Mouse (Mus musculus) forebrain, embryonic 13.5 days (tissue): ENCODE results near the gene Hist1h3f. TPM values are rescaled to one million over a fixed set of nuclear protein-coding genes. Genes with fewer than 3 reads are reported as not detected.
A peak's percentile ranks its signal among the peaks of the same experiment; 100 is the strongest.
"Not testable (repeated sequence)": the region's sequence is repeated elsewhere in the genome, so short reads cannot be mapped to it uniquely, and the experiment has no call there.

Source experiments
- ATAC-seq: fragments of 200-750 bp; cut with Nextera tagmentation; 2 replicates; pipeline ENCODE4 v1.8.0; 2017
- H3K27ac ChIP-seq: fragments of 300-500 bp; sonication (generic); 2 replicates; pipeline ENCODE4 v1.5.1; 2015; ENCODE audit warnings: inconsistent platforms, mild to moderate bottlenecking, moderate library complexity
- H3K27me3 ChIP-seq: fragments of 300-500 bp; sonication (generic); 2 replicates; pipeline ENCODE4 v1.6.1; 2015; ENCODE audit warnings: mild to moderate bottlenecking, inconsistent platforms
- H3K36me3 ChIP-seq: fragments of 300-500 bp; sonication (generic); 2 replicates; pipeline ENCODE4 v1.6.1; 2015; ENCODE audit warnings: mild to moderate bottlenecking, inconsistent platforms; ENCODE audit not compliant: poor library complexity, severe bottlenecking
- H3K4me1 ChIP-seq: fragments of 300-500 bp; sonication (generic); 2 replicates; pipeline ENCODE4 v1.6.1; 2015; ENCODE audit warnings: inconsistent platforms
- H3K4me2 ChIP-seq: fragments of 300-500 bp; sonication (generic); 2 replicates; pipeline ENCODE4 v1.6.1; 2015; ENCODE audit warnings: inconsistent platforms, mild to moderate bottlenecking, moderate library complexity
- H3K4me3 ChIP-seq: fragments of 300-500 bp; sonication (generic); 2 replicates; pipeline ENCODE4 v1.5.1; 2015; ENCODE audit warnings: mild to moderate bottlenecking, inconsistent platforms
- H3K9ac ChIP-seq: fragments of 300-500 bp; sonication (generic); 2 replicates; pipeline ENCODE4 v1.6.1; 2015; ENCODE audit warnings: mild to moderate bottlenecking, inconsistent platforms
- H3K9me3 ChIP-seq: fragments of 300-500 bp; sonication (generic); replicated peaks from 2 replicates; pipeline ENCODE4 v1.6.1; 2016; ENCODE audit warnings: inconsistent platforms
- WGBS: fragments of 180-500 bp; shearing (Covaris S2); methylation state at CpG from one replicate; pipeline ENCODE4 v1.1.7; 2015; 5-methylcytosine and 5-hydroxymethylcytosine counted together
- microRNA-seq: library from miRNA; unstranded; fragments of <30 nt; microRNA quantifications from one replicate; pipeline ENCODE4, GENCODE M21; 2016
- polyA plus RNA-seq: library from polyadenylated mRNA; unstranded; fragments of >200 nt; fragmentation: Nextera tagmentation; extraction: Ambion mirVana; gene quantifications from 2 replicates; pipeline ENCODE4 v1.2.1, GENCODE M21; 2015

Gene Hist1h3f
- polyA plus RNA-seq, 1 experiment from 2014 or later = 1.2 TPM

- Histone ChIP-seq H3K27ac (peak overlapping the region; percentile 99), H3K4me2 (peak overlapping the region; percentile 76), H3K36me3 (no peaks in the 10 kb centered on the region), H3K9me3 (no peaks in the 10 kb centered on the region), H3K27me3 (no peaks in the 10 kb centered on the region), H3K9ac (peak overlapping the region; percentile 85), H3K4me3 (peak overlapping the region; percentile 50), H3K4me1 (peaks cover 40% of the 10 kb centered on the region)
- under 1% methylated on average over 21 of the region's 21 CpGs for WGBS
- ATAC-seq = 0 out of 2 replicates have a peak, but pooled peaks have one; percentile 11
Observed at GRCm38 (mm10) chr13:23585029-23585441, 41.2 kb downstream of the Hist1h3f start.

- Histone ChIP-seq H3K27ac (peak overlapping the region; percentile 99), H3K4me2 (peak overlapping the region; percentile 76), H3K4me1 (peaks cover 40% of the 10 kb centered on the region), H3K9ac (peak overlapping the region; percentile 85), H3K4me3 (peak overlapping the region; percentile 50)
- H3K9me3 ChIP-seq, H3K36me3 ChIP-seq, H3K27me3 ChIP-seq: not testable (repeated sequence)
- peak; percentile 90 for ATAC-seq
- 0% methylated on average over 34 of the region's 36 CpGs for WGBS
Observed at GRCm38 (mm10) chr13:23585442-23586098, 41.7 kb downstream of the Hist1h3f start.

GRCm38 (mm10) chr13:23586099-23586939, 42.5 kb downstream of the Hist1h3f start:
- WGBS = under 1% methylated on average over 22 of the region's 22 CpGs
- Histone ChIP-seq H3K9me3 (no peaks in the 10 kb centered on the region), H3K4me2 (peak overlapping the region; percentile 76), H3K4me3 (peak overlapping the region; percentile 50), H3K27ac (peak overlapping the region; percentile 93), H3K9ac (peak overlapping the region; percentile 64), H3K4me1 (peaks cover 40% of the 10 kb centered on the region), H3K36me3 (no peaks in the 10 kb centered on the region), H3K27me3 (no peaks in the 10 kb centered on the region)
- no peak for ATAC-seq

GRCm38 (mm10) chr13:23586940-23587225, 43.0 kb downstream of the Hist1h3f start:
- H3K36me3 ChIP-seq = no peaks in the 10 kb centered on the region
- peak overlapping the region; percentile 76 for H3K4me2 ChIP-seq
- H3K9me3 ChIP-seq = no peaks in the 10 kb centered on the region
- H3K27ac ChIP-seq = peak overlapping the region; percentile 93
- 4% methylated on average over 1 of the region's 1 CpGs for WGBS
- H3K4me1 ChIP-seq = peaks cover 39% of the 10 kb centered on the region
- peak overlapping the region; percentile 64 for H3K9ac ChIP-seq
- ATAC-seq = no peak
- peak overlapping the region; percentile 50 for H3K4me3 ChIP-seq
- H3K27me3 ChIP-seq = no peaks in the 10 kb centered on the region

GRCm38 (mm10) chr13:23591206-23591605, 47.4 kb downstream of the Hist1h3f start:
- H3K36me3 ChIP-seq = no peaks in the 10 kb centered on the region
- H3K9me3 ChIP-seq = no peaks in the 10 kb centered on the region
- no peaks in the 10 kb centered on the region for H3K27me3 ChIP-seq
- H3K4me1 ChIP-seq = peaks cover 9% of the 10 kb centered on the region; the same call in 1 of the 2 replicates
- 96% methylated on average over 7 of the region's 7 CpGs for WGBS
- no peak overlapping the region for H3K4me2 ChIP-seq
- no peak overlapping the region for H3K4me3 ChIP-seq
- no peak overlapping the region for H3K27ac ChIP-seq
- ATAC-seq = no peak
- H3K9ac ChIP-seq = no peak overlapping the region

- not testable (repeated sequence) for ATAC-seq, H3K4me1 ChIP-seq, H3K4me2 ChIP-seq, H3K36me3 ChIP-seq, H3K27me3 ChIP-seq, H3K4me3 ChIP-seq, H3K27ac ChIP-seq, H3K9ac ChIP-seq, H3K9me3 ChIP-seq
- 95% methylated on average over 7 of the region's 7 CpGs for WGBS
Observed at GRCm38 (mm10) chr13:23591886-23592285, 48.0 kb downstream of the Hist1h3f start.

- H3K36me3 ChIP-seq = no peaks in the 10 kb centered on the region
- 91% methylated on average over 7 of the region's 7 CpGs for WGBS
- H3K9me3 ChIP-seq = no peaks in the 10 kb centered on the region
- ATAC-seq = no peak
- no peak overlapping the region for H3K4me3 ChIP-seq
- no peaks in the 10 kb centered on the region for H3K27me3 ChIP-seq
- no peak overlapping the region for H3K9ac ChIP-seq
- no peaks in the 10 kb centered on the region for H3K4me1 ChIP-seq
- H3K4me2 ChIP-seq = no peak overlapping the region
- H3K27ac ChIP-seq = no peak overlapping the region
Observed at GRCm38 (mm10) chr13:23592614-23593013, 48.8 kb downstream of the Hist1h3f start.

- Histone ChIP-seq H3K27ac (no peak overlapping the region), H3K36me3 (no peaks in the 10 kb centered on the region), H3K4me1 (no peaks in the 10 kb centered on the region), H3K4me3 (no peak overlapping the region), H3K9me3 (no peaks in the 10 kb centered on the region), H3K27me3 (no peaks in the 10 kb centered on the region), H3K9ac (no peak overlapping the region), H3K4me2 (no peak overlapping the region)
- ATAC-seq = no peak
- WGBS = 90% methylated on average over 5 of the region's 5 CpGs
Observed at GRCm38 (mm10) chr13:23593051-23593770, 49.4 kb downstream of the Hist1h3f start.

Small RNA genes within 50 kb of the gene (microRNA-seq; reads per million reads assigned to microRNA genes)
- gene Gm44297 (not detected), gene Gm44359 (not detected), gene Gm44394 (not detected), gene n-TStga1 (1.1 reads per million)

Other genes with a start within 250 kb of the Hist1h3f start
- 61.4 and 61.8 TPM in 2 replicates for gene Zfp322a, start 174.8 kb upstream of the Hist1h3f start, polyA plus RNA-seq
- 12.4 and 13.4 TPM in 2 replicates for gene Abt1, start 120.2 kb upstream of the Hist1h3f start, polyA plus RNA-seq
- not detected in 2 replicates for gene Btn1a1, start 78.2 kb upstream of the Hist1h3f start, polyA plus RNA-seq
- gene Btn2a2, start 55.2 kb upstream of the Hist1h3f start, polyA plus RNA-seq = 0.08 and 0.21 TPM in 2 replicates
- 5.2 and 6.4 TPM in 2 replicates for gene Hist1h4h, start 13.0 kb upstream of the Hist1h3f start, polyA plus RNA-seq
- 9.5 and 10.0 TPM in 2 replicates for gene Hist1h2af, start 10.1 kb upstream of the Hist1h3f start, polyA plus RNA-seq
- gene Hist1h3g, start 8.6 kb upstream of the Hist1h3f start, polyA plus RNA-seq = 10.0 and 11.6 TPM in 2 replicates
- gene Hist1h2bh, start 660 bp upstream of the Hist1h3f start, polyA plus RNA-seq = 0.76 and 0.97 TPM in 2 replicates
- gene Hist1h4f, start 7.6 kb downstream of the Hist1h3f start, polyA plus RNA-seq = 1.6 and 2.2 TPM in 2 replicates
- gene Hist1h1d, start 9.2 kb downstream of the Hist1h3f start, polyA plus RNA-seq = 0.54 and 0.68 TPM in 2 replicates
- gene Hist1h3e, start 18.3 kb downstream of the Hist1h3f start, polyA plus RNA-seq = 4.6 and 6.9 TPM in 2 replicates
- gene Hist1h2ae, start 27.2 kb downstream of the Hist1h3f start, polyA plus RNA-seq = 120 and 139 TPM in 2 replicates
- 8.9 and 11.5 TPM in 2 replicates for gene Hist1h2bg, start 27.3 kb downstream of the Hist1h3f start, polyA plus RNA-seq
- 10.3 and 11.2 TPM in 2 replicates for gene Hist1h2bf, start 30.1 kb downstream of the Hist1h3f start, polyA plus RNA-seq
- gene Hist1h2ad, start 30.3 kb downstream of the Hist1h3f start, polyA plus RNA-seq = 3.8 and 4.8 TPM in 2 replicates
- gene Hist1h3d, start 31.7 kb downstream of the Hist1h3f start, polyA plus RNA-seq = 8.8 TPM in 2 replicates
- gene Hist1h4d, start 37.5 kb downstream of the Hist1h3f start, polyA plus RNA-seq = 160 and 172 TPM in 2 replicates
- gene Hist1h2be, start 77.1 kb downstream of the Hist1h3f start, polyA plus RNA-seq = 2.6 and 2.9 TPM in 2 replicates
- 25.7 and 29.7 TPM in 2 replicates for gene Hist1h1e, start 78.5 kb downstream of the Hist1h3f start, polyA plus RNA-seq
- 1.0 and 1.3 TPM in 2 replicates for gene Hist1h2ac, start 139.9 kb downstream of the Hist1h3f start, polyA plus RNA-seq
- 34.1 and 41.4 TPM in 2 replicates for gene Hist1h2bc, start 140.1 kb downstream of the Hist1h3f start, polyA plus RNA-seq
- gene Hist1h1t, start 151.8 kb downstream of the Hist1h3f start, polyA plus RNA-seq = not detected in 2 replicates
- 6.5 and 7.9 TPM in 2 replicates for gene Hist1h4c, start 154.4 kb downstream of the Hist1h3f start, polyA plus RNA-seq
- gene Hfe, start 166.8 kb downstream of the Hist1h3f start, polyA plus RNA-seq = 2.2 and 2.8 TPM in 2 replicates
- 17.8 and 20.5 TPM in 2 replicates for gene Hist1h1c, start 194.8 kb downstream of the Hist1h3f start, polyA plus RNA-seq
- gene Hist1h3c, start 201.6 kb downstream of the Hist1h3f start, polyA plus RNA-seq = 8.8 and 10.8 TPM in 2 replicates
- 3.0 and 5.5 TPM in 2 replicates for gene Hist1h2bb, start 202.7 kb downstream of the Hist1h3f start, polyA plus RNA-seq
- 58.6 and 70.5 TPM in 2 replicates for gene Hist1h2ab, start 207.1 kb downstream of the Hist1h3f start, polyA plus RNA-seq
- 17.0 and 19.6 TPM in 2 replicates for gene Hist1h3b, start 208.2 kb downstream of the Hist1h3f start, polyA plus RNA-seq
- 5.7 and 6.1 TPM in 2 replicates for gene Hist1h4b, start 213.0 kb downstream of the Hist1h3f start, polyA plus RNA-seq
- gene Hist1h4a, start 217.2 kb downstream of the Hist1h3f start, polyA plus RNA-seq = 0.64 and 1.1 TPM in 2 replicates
- gene Hist1h3a, start 218.3 kb downstream of the Hist1h3f start, polyA plus RNA-seq = 6.3 and 7.2 TPM in 2 replicates
- gene Hist1h1a, start 219.6 kb downstream of the Hist1h3f start, polyA plus RNA-seq = 4.6 and 6.0 TPM in 2 replicates
- 0.08 TPM in 1 of 2 replicates, not detected in the other for gene Trim38, start 225.9 kb downstream of the Hist1h3f start, polyA plus RNA-seq